Mouse (Mus musculus): Measurements from ENCODE around the gene Tpgs1. TPM values are rescaled to one million over a fixed set of nuclear protein-coding genes. Genes with fewer than 3 reads are reported as not detected.

The Tpgs1 gene
- polyA plus RNA-seq, 1 experiment from 2014 or later: 76.6 TPM

DNA sequence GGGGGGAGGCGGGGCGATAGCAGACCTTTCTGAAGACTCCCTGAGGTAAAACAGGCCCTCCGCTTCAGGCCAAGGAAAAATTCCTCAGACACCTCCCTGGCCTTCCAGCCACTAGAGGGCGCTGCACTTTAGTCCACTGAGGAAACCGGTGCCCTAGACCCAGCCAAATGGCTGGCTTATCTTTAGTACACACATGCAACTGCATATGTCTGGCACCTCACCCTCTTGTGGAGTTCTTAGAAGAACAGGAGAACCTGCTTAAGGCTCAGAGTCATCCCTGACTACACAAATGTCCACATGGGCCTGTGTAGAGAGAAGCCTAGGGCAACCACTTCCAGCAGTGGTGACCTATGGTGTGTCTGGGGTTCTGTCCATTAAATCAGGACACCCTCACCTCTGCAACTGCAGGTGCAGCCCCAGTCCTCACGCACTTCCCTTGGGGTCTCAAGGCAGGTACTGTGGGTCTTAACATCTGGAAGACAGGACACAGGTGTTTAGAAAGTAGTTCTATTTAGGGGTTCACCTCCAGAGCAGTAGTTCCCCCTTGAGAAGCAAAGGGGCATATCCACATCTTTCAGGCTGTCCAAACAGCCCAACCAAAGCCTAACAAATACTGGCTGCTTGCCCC lies 43.4 kb downstream of the Tpgs1 start:
- H3K27me3 ChIP-seq (replicated peaks; ENCODE audit: control insufficient read depth, insufficient read depth, low read length): peaks cover 25% of the 10 kb centered on the region
- no peak overlapping the region for H3K4me3 ChIP-seq (replicated peaks; ENCODE audit: low read length)
- H3K4me1 ChIP-seq (replicated peaks; ENCODE audit: control insufficient read depth, insufficient read depth, low read length): peaks cover 11% of the 10 kb centered on the region
- H3K4me2 ChIP-seq (ENCODE audit: low read length): no peak overlapping the region
- no peak overlapping the region for H3K27ac ChIP-seq (ENCODE audit: low read length)
- H3K9me3 ChIP-seq (ENCODE audit: control insufficient read depth, low read length): no peaks in the 10 kb centered on the region
- peak; percentile 7; the same call in 1 of the 2 replicates for ATAC-seq
- no peak overlapping the region for H3K9ac ChIP-seq (replicated peaks; ENCODE audit: low read depth, low read length)
- 11% methylated on average over 6 of the region's 6 CpGs for WGBS
- H3K36me3 ChIP-seq (ENCODE audit: control insufficient read depth, insufficient read depth): peaks cover 7% of the 10 kb centered on the region

DNA sequence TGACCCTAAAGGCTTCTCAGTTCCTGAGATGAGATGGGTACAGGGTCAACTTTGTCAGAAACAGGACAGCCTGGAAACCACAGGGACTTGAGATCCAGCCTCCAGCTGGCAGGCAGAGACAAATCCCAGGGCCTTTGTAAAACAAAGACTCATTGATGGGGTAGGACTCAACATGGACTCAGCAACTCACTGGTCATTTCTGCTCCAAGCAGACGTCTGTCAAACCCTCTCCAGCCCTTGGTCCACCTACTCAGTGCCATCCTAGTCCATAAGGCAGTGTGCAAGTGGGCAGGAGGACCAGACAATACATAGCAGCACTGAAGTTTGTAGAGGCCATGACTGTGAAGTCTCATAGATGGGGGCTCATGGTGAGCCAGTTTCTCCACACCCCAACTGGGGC lies 44.0 kb downstream of the Tpgs1 start:
- no peak overlapping the region for H3K27ac ChIP-seq (ENCODE audit: low read length)
- 32% methylated on average over 1 of the region's 1 CpGs for WGBS
- peaks cover 30% of the 10 kb centered on the region for H3K27me3 ChIP-seq (replicated peaks; ENCODE audit: control insufficient read depth, insufficient read depth, low read length)
- H3K4me3 ChIP-seq (replicated peaks; ENCODE audit: low read length): no peak overlapping the region
- no peak overlapping the region for H3K9ac ChIP-seq (replicated peaks; ENCODE audit: low read depth, low read length)
- peaks cover 13% of the 10 kb centered on the region for H3K4me1 ChIP-seq (replicated peaks; ENCODE audit: control insufficient read depth, insufficient read depth, low read length)
- no peak for ATAC-seq
- peaks cover 7% of the 10 kb centered on the region for H3K36me3 ChIP-seq (ENCODE audit: control insufficient read depth, insufficient read depth)
- H3K9me3 ChIP-seq (ENCODE audit: control insufficient read depth, low read length): no peaks in the 10 kb centered on the region
- no peak overlapping the region for H3K4me2 ChIP-seq (ENCODE audit: low read length)

DNA sequence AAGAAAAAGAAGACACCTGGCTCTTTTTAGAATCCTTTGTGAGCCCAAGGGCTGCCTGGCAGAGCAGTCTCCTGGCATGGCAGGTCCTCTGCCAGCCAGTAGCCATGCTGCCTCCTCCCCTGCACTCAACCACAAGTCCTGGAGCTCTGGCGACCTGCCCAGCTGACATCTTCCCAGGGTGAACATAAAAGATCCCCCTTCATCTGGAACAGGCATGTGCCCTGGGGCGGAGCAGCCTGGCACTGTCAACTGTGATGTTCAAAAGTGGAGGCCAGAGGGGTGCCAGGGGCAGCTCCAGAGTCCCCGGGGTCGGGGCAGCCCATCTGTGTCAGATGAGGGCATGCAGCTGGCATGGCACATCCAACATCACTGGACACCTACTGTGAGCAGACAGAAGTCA lies 45.8 kb downstream of the Tpgs1 start:
- 59% methylated on average over 4 of the region's 4 CpGs for WGBS
- Histone ChIP-seq H3K27ac (ENCODE audit: low read length) (no peak overlapping the region), H3K36me3 (ENCODE audit: control insufficient read depth, insufficient read depth) (peaks cover 7% of the 10 kb centered on the region), H3K4me3 (replicated peaks; ENCODE audit: low read length) (no peak overlapping the region), H3K9me3 (ENCODE audit: control insufficient read depth, low read length) (no peaks in the 10 kb centered on the region), H3K4me2 (ENCODE audit: low read length) (no peak overlapping the region), H3K9ac (replicated peaks; ENCODE audit: low read depth, low read length) (no peak overlapping the region), H3K4me1 (replicated peaks; ENCODE audit: control insufficient read depth, insufficient read depth, low read length) (peaks cover 13% of the 10 kb centered on the region), H3K27me3 (replicated peaks; ENCODE audit: control insufficient read depth, insufficient read depth, low read length) (peaks cover 34% of the 10 kb centered on the region)
- no peak for ATAC-seq

DNA sequence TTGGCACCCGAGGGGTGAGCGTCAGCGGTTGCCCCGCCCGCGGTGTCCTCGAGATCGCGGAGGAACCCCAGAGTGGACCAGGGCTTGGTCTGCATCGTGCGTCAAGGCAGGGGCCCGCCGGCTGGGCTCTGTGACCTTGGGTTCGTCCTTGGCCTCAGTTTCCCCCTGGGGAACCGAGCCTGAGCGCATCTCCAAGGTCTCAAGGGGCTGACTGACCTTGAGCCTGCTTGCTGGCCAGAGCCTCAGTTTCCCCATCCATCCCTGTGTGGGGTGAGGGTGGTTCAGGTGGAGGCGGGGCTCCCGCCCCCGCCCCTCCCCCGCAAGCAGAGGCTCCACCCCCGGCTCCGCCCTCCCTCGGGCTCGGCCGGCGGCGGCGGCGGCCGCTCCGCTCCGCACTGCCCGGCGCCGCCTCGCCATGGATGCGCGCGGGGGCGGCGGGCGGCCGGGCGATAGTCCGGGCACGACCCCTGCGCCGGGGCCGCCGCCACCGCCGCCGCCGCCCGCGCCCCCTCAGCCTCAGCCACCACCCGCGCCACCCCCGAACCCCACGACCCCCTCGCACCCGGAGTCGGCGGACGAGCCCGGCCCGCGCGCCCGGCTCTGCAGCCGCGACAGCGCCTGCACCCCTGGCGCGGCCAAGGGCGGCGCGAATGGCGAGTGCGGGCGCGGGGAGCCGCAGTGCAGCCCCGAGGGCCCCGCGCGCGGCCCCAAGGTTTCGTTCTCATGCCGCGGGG lies 47.3 kb downstream of the Tpgs1 start, which contains the start of gene Hcn2:
Hcn2 (plus strand) TSS at position 381 of the 734 bp plus-strand sequence.
- WGBS: 3% methylated on average over 30 of the region's 91 CpGs
- Histone ChIP-seq H3K36me3 (ENCODE audit: control insufficient read depth, insufficient read depth) (no peaks in the 10 kb centered on the region), H3K9ac (replicated peaks; ENCODE audit: low read depth, low read length) (peak within 1 kb of the TSS; percentile 71), H3K9me3 (ENCODE audit: control insufficient read depth, low read length) (no peaks in the 10 kb centered on the region), H3K27ac (ENCODE audit: low read length) (no peak within 1 kb of the TSS), H3K4me1 (replicated peaks; ENCODE audit: control insufficient read depth, insufficient read depth, low read length) (peaks cover 13% of the 10 kb centered on the region), H3K4me3 (replicated peaks; ENCODE audit: low read length) (peak within 1 kb of the TSS; percentile 72), H3K27me3 (replicated peaks; ENCODE audit: control insufficient read depth, insufficient read depth, low read length) (peaks cover 34% of the 10 kb centered on the region), H3K4me2 (ENCODE audit: low read length) (peak within 1 kb of the TSS; percentile 91)
- ATAC-seq: peak; percentile 63

DNA sequence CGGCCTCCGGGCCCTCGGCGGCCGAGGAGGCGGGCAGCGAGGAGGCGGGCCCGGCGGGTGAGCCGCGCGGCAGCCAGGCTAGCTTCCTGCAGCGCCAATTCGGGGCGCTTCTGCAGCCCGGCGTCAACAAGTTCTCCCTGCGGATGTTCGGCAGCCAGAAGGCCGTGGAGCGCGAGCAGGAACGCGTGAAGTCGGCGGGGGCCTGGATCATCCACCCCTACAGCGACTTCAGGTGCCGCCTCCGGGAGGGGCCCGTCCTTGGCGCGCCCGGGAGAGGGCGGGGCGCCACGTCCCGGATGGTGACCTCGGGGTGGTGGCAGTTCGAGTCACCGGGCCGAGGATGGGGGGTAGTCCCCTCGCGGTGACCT lies 47.8 kb downstream of the Tpgs1 start:
- Histone ChIP-seq H3K9me3 (ENCODE audit: control insufficient read depth, low read length) (no peaks in the 10 kb centered on the region), H3K27me3 (replicated peaks; ENCODE audit: control insufficient read depth, insufficient read depth, low read length) (peaks cover 34% of the 10 kb centered on the region), H3K4me3 (replicated peaks; ENCODE audit: low read length) (peak overlapping the region; percentile 72), H3K4me1 (replicated peaks; ENCODE audit: control insufficient read depth, insufficient read depth, low read length) (peaks cover 13% of the 10 kb centered on the region), H3K27ac (ENCODE audit: low read length) (no peak overlapping the region), H3K4me2 (ENCODE audit: low read length) (peak overlapping the region; percentile 91), H3K9ac (replicated peaks; ENCODE audit: low read depth, low read length) (peak overlapping the region; percentile 71), H3K36me3 (ENCODE audit: control insufficient read depth, insufficient read depth) (no peaks in the 10 kb centered on the region)
- under 1% methylated on average over 44 of the region's 44 CpGs for WGBS
- peak; percentile 32 for ATAC-seq

DNA sequence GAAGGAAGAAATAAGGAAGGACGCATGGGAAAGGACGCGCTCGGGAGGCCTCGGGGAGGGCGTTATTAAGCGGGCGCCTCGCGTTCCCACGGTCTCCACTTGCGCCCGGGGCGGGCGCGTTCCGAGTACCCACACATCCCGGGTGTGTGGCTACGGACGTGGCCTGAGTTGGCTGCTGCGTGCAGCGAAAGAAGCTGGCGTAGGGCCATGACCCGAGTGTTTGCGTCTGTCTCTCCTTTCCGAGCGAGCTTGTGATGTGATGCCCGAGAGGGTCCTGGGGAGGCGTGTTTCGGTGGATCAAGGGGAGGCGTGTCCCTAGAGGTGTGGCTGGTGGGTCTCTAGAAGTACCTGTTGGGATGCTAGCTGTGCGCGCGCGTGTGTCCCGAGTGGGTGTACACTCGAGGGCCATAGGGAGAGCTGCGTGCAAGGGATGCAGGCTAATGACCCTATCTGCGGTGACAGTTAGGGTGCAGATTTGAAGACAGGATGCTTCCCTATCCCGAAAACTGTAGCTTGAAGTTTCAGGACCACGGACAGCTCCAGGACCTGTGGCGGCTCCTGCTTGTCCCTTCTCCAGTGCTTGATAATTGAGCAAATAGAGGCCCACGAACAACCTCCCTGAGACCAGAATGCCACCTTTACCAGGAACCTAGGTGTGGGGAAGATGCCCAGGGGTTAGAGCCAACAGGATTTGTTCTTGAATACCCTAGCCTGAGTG lies 48.6 kb downstream of the Tpgs1 start:
- Histone ChIP-seq H3K4me2 (ENCODE audit: low read length) (peak overlapping the region; percentile 91), H3K27me3 (replicated peaks; ENCODE audit: control insufficient read depth, insufficient read depth, low read length) (peaks cover 34% of the 10 kb centered on the region), H3K9me3 (ENCODE audit: control insufficient read depth, low read length) (no peaks in the 10 kb centered on the region), H3K9ac (replicated peaks; ENCODE audit: low read depth, low read length) (peak overlapping the region; percentile 71), H3K36me3 (ENCODE audit: control insufficient read depth, insufficient read depth) (no peaks in the 10 kb centered on the region), H3K4me1 (replicated peaks; ENCODE audit: control insufficient read depth, insufficient read depth, low read length) (peaks cover 13% of the 10 kb centered on the region), H3K4me3 (replicated peaks; ENCODE audit: low read length) (peak overlapping the region; percentile 72), H3K27ac (ENCODE audit: low read length) (no peak overlapping the region)
- no peak for ATAC-seq
- under 1% methylated on average over 41 of the region's 43 CpGs for WGBS

DNA sequence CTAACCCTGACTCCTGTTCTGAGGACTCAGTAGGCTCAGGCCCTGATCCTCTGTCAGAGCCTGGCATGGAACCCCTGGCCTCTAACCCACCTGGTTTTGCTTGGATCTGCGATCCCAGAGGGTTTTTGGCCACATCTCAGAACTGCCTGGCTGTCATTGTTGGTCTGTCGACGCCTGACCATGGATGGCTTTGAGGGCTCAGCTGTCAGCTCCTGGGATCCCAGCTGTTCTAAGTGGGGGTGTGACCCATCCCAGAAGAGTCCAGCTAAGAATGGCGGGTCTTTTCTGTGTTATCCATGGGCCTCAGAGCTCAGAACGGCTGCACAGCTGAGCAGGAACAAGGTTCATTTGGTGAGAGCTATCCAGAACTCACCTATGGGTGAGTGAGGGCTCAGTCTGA lies 51.9 kb downstream of the Tpgs1 start:
- no peak for ATAC-seq
- 73% methylated on average over 5 of the region's 5 CpGs for WGBS

DNA sequence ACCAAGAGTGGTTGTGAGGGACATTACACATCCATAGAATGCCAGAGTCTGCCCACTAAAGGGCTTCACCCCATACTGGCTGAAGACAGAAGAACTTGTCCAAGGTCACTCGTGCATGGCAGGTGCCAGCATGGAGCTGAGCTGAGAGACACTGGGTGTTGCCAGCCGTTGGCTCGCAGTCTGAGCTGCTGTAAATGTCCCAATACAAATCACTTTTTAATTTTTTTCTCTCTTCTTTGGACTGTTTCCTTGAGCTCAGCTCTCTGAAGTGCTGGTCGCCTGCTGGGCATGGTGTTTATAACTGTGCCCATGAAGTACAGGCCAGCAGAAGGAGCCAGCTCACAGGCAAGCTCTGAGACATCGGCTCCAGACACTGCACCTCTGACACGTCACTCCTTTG lies 53.9 kb downstream of the Tpgs1 start:
- ATAC-seq: peak; percentile 49; the same call in 1 of the 2 replicates
- Histone ChIP-seq H3K9me3 (ENCODE audit: control insufficient read depth, low read length) (no peaks in the 10 kb centered on the region), H3K36me3 (ENCODE audit: control insufficient read depth, insufficient read depth) (no peaks in the 10 kb centered on the region), H3K4me3 (replicated peaks; ENCODE audit: low read length) (no peak overlapping the region), H3K27me3 (replicated peaks; ENCODE audit: control insufficient read depth, insufficient read depth, low read length) (peaks cover 5% of the 10 kb centered on the region), H3K27ac (ENCODE audit: low read length) (no peak overlapping the region), H3K4me1 (replicated peaks; ENCODE audit: control insufficient read depth, insufficient read depth, low read length) (no peaks in the 10 kb centered on the region; the same call in 1 of the 2 replicates), H3K4me2 (ENCODE audit: low read length) (no peak overlapping the region), H3K9ac (replicated peaks; ENCODE audit: low read depth, low read length) (no peak overlapping the region)
- 55% methylated on average over 6 of the region's 6 CpGs for WGBS

More for the DNA sequence above, 51.9 kb downstream of the Tpgs1 start:
- peaks cover 12% of the 10 kb centered on the region for H3K4me1 ChIP-seq (replicated peaks; ENCODE audit: control insufficient read depth, insufficient read depth, low read length)
- no peak overlapping the region for H3K4me2 ChIP-seq (ENCODE audit: low read length)
- no peaks in the 10 kb centered on the region for H3K36me3 ChIP-seq (ENCODE audit: control insufficient read depth, insufficient read depth)
- H3K27me3 ChIP-seq (replicated peaks; ENCODE audit: control insufficient read depth, insufficient read depth, low read length): peaks cover 22% of the 10 kb centered on the region
- no peak overlapping the region for H3K9ac ChIP-seq (replicated peaks; ENCODE audit: low read depth, low read length)
- H3K27ac ChIP-seq (ENCODE audit: low read length): no peak overlapping the region
- H3K4me3 ChIP-seq (replicated peaks; ENCODE audit: low read length): no peak overlapping the region
- H3K9me3 ChIP-seq (ENCODE audit: control insufficient read depth, low read length): no peaks in the 10 kb centered on the region

DNA sequence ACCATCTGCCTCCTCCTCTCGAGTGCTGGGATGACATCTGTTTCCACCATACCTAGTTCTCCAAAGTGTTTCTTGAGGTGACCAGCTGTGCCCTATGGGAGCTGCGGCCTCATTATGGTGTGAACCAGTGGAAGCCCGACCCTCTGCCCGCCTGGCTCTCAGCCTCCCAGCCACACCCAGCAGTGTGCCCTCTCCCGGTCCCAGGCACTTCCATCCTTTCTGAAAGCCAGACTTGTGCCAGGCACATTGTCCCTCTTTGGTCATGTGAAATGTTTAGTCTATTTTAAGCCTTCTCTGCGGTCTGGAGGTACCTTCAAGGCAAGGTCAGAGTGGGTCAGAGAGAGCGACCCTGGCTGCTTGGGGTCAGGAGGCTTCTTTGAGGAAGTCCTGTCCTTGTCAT lies 54.5 kb downstream of the Tpgs1 start:
- H3K27ac ChIP-seq (ENCODE audit: low read length): no peak overlapping the region
- no peak overlapping the region for H3K4me2 ChIP-seq (ENCODE audit: low read length)
- no peak overlapping the region for H3K9ac ChIP-seq (replicated peaks; ENCODE audit: low read depth, low read length)
- H3K4me3 ChIP-seq (replicated peaks; ENCODE audit: low read length): no peak overlapping the region
- ATAC-seq: no peak
- no peaks in the 10 kb centered on the region; the same call in none of the 2 replicates for H3K27me3 ChIP-seq (replicated peaks; ENCODE audit: control insufficient read depth, insufficient read depth, low read length)
- no peaks in the 10 kb centered on the region for H3K9me3 ChIP-seq (ENCODE audit: control insufficient read depth, low read length)
- H3K4me1 ChIP-seq (replicated peaks; ENCODE audit: control insufficient read depth, insufficient read depth, low read length): no peaks in the 10 kb centered on the region; the same call in 1 of the 2 replicates
- WGBS: 91% methylated on average over 7 of the region's 7 CpGs
- no peaks in the 10 kb centered on the region for H3K36me3 ChIP-seq (ENCODE audit: control insufficient read depth, insufficient read depth)

All from forebrain, embryonic 16.5 days (tissue).